21 mouse cellular contexts compared by ENCODE assay signal in the genomic region with DNA sequence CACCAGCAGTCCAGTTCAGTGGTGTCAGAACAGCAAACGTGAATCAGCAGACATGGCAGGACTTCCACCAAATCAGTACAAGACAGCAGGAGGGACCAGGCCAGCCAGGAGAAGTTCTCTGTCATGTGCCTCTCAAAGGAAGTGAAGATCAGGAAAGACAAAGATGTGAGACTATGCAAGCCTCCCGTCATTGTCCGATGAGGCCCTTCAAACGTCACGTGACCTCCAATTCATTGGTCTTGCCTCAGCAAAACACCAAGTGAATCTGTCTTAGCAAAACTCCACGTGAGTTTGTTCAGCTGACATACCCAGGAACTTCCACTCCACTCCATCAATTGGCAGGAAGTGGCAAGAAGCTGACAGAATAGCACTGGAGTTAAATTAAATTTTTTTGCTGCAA.
"Had no signal": no experiment of that assay in that cellular context is flagged by ENCODE, and none has a peak within 500 bp of the region (broad histone marks: within the 10 kb centered on the region; RNA-seq: fewer than 3 reads in every experiment).

No protein-coding gene starts in this region.

- DNase-seq: kidney, adult 8-10 months; kidney, postnatal 10 days; kidney, postnatal 36 days; layer of hippocampus, postnatal 36 days; liver, postnatal 0 days; lung, embryonic 14.5 days; right cerebral cortex, adult 18-20 months; right cerebral cortex, postnatal 14 days; right cerebral cortex, postnatal 4 days; thymus, adult 2 months; thymus, postnatal 14 days; thymus, postnatal 4 days had no signal

- H3K27me3 ChIP-seq: kidney, embryonic 15.5 days; megakaryocyte, embryonic 14.5 days; midbrain, embryonic 13.5 days had no signal

- H3K4me3 ChIP-seq: kidney, embryonic 15.5 days; left cerebral cortex, adult 2 months; megakaryocyte, embryonic 14.5 days; midbrain, embryonic 10.5 days; midbrain, embryonic 13.5 days had no signal

- H3K9me3 ChIP-seq: kidney, embryonic 15.5 days; midbrain, embryonic 10.5 days; midbrain, embryonic 13.5 days had no signal

- H3K27ac ChIP-seq: kidney, embryonic 15.5 days; left cerebral cortex, adult 2 months; liver, embryonic 14.5 days; midbrain, embryonic 10.5 days; midbrain, embryonic 13.5 days; stomach, postnatal 0 days had no signal

- H3K4me1 ChIP-seq: kidney, embryonic 15.5 days; midbrain, embryonic 10.5 days; midbrain, embryonic 13.5 days had no signal

- H3K9ac ChIP-seq: kidney, embryonic 15.5 days; liver, embryonic 14.5 days; liver, postnatal 0 days; lung, embryonic 14.5 days; midbrain, embryonic 13.5 days had no signal

- H3K36me3 ChIP-seq: kidney, embryonic 15.5 days; midbrain, embryonic 10.5 days; midbrain, embryonic 13.5 days had no signal

- ATAC-seq: liver, postnatal 0 days; lung, postnatal 0 days; midbrain, embryonic 13.5 days; midbrain, embryonic 16.5 days had no signal

- H3K4me2 ChIP-seq: kidney, embryonic 15.5 days; lung, embryonic 14.5 days; midbrain, embryonic 13.5 days had no signal
